Mouse (Mus musculus): ENCODE measurements around the gene Cep128.

- TF ChIP-seq CTCF (IDR thresholded peaks at IDR 0.05; ENCODE audit: control insufficient read depth, insufficient read depth, insufficient read length) (no peak), MAX (IDR thresholded peaks at IDR 0.05) (no peak), MYOG (IDR thresholded peaks at IDR 0.05; ENCODE audit: control insufficient read depth, extremely low read depth, insufficient read length) (no peak), CEBPB (IDR thresholded peaks at IDR 0.05; ENCODE audit: low read depth) (no peak), MYOD1 (IDR thresholded peaks at IDR 0.05; ENCODE audit: control insufficient read depth, insufficient read length, low read depth) (no peak), USF1 (IDR thresholded peaks at IDR 0.05; ENCODE audit: low read depth) (no peak)
These were observed 308.6 kb downstream of the Cep128 start for GRCm38 (mm10) chr12:91075600-91075999.
